Mouse (Mus musculus) spleen, adult 12 weeks (tissue): ENCODE measurements around the gene Rabgap1.

Experiments used
- DNase-seq: peaks from one replicate; pipeline ENCODE4 v3.0.0; 2022; ENCODE audit warnings: low spot score

Rabgap1 gene

DNA sequence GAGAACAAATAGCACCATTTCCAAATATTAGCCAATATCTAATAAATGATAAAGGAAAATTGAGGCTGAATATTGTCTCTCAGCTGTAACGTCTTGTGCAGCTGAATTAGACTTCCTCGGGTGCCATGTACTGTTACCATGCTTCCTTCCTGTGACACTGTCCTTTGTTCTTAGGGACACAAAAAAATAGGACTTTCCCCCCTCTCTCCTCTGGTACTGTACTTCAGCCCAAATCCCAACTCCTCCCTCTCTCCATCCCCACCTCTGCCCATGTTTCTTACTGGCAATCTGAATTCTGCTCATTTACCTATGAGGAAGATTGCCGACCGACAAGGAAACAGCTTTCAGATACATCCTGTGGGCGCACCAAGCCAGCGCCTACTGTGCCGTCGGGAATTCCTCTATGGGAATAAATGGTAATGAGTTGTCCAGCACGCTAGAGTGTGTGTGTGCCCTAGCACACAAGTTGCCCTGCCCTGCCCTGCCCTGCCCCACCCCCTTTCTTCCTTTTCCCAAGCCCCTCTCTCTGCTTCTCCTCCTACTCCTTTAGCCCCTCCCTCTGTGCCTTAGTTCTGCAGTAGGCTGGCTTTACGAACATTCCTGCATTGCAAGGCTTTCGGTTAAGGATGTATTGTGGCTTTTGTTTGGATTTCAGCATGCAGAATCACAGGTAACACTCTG is 73.1 kb downstream of the Rabgap1 start, which contains the start of gene Gpr21:
Gpr21 (plus strand) TSS at position 303 of the 681 bp plus-strand sequence.
- no peak for DNase-seq

- DNase-seq, result no peak
These were observed 73.9 kb downstream of the Rabgap1 start for GRCm38 (mm10) chr2:37516922-37517462.

DNA sequence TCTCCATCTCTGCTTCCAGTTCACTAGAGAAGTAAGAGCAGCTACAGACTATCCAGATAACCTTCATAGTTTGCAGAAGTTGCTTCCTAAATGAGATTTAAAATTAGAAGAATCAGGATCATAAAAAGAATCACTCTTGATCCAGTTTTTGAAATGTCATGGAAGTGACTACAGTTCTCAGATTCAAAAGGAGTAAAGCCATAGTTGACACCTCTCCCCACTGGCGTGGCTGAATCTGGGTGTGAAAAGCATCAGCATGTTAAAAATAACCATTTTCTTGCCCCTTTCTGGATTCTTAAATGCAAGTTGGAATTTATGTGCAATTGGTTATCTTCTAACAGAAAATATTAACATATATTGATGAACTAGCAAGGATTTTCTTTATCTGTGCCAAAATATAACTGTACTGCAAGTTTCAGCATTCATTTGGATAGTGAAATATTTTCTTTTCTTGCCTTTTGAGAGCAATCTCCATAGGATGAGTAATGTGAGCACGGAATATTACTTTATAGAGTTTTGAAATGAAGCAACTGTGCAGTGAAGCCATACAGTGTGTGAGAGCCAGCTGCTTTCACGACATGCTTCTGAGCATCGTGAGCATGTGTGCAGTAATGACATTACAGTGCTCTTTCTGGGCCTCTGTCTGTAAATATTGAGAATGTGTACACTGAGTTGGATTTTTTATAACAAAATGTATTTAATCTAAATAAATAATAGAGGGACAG is 75.6 kb downstream of the Rabgap1 start:
- DNase-seq, result no peak

DNA sequence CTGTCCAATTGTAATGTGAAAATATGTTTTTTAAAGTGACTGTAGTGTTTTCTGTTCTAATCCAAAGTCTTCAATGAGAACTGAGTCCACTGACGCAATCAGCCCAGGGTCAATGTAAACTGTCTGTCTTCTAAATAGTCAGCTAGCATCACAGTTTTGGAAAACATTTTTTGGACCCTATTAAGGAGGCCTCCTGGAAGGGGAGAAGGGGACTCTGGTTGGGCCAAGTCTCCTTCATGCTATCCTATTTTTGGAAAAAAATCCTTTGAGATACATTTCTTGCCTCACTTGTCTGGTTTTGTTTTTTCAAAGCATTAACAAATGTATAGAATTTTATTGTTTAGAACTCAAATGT is 76.2 kb downstream of the Rabgap1 start:
- DNase-seq, result no peak

GRCm38 (mm10) chr2:37527587-37527986 is 84.5 kb downstream of the Rabgap1 start:
- DNase-seq, result no peak

- no peak for DNase-seq
These were observed 86.3 kb downstream of the Rabgap1 start for GRCm38 (mm10) chr2:37529397-37529796.

DNA sequence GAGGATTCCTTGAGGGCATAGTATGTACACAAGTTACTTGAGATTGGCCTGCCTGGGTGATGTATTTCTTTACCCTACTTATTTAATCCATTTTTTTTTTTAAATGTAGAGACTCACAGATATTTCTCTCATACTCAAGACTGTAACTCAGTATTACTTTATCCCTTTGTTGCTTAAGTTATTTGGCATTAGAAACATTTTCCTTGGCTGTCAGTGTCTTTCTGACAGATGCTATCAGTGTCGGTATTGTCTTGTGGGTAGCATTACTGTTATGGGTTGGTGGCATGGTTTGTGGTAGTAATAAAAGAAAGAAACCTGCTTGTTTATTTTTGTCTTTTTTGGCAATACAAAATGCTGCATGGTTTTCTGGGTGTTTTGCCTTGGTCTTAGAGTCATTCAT is 87.7 kb downstream of the Rabgap1 start:
- no peak for DNase-seq

- DNase-seq, result no peak
These were observed 88.6 kb downstream of the Rabgap1 start for GRCm38 (mm10) chr2:37531639-37532038.

DNA sequence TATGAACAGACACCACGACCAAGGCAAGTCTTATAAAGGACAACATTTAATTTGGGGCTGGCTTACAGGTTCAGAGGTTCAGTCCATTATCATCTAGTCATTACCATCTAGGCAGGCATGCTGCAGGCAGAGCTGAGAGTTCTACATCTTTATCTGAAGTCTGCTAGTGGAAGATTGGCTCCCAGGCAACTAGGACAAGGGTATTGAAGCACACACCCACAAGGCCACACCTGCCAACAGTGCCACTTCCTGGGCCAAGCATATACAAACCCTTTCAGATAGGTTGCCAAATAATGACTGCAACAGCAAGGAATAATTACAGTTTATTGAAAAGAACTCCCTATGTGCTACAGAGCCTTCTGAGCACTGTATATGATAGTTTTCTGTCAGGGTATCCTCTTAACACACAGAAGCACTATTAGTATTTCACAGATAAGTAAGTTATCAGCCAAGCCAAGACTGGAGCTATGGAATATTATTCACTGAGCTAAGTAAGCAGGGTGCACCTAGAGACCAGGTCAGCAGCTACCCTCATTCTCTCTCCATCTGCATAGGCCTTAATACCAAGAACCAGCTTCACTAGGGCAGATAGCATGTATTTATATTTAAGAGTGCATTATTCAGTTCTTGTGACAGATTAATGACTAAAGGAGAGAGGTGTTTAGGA is 106.4 kb downstream of the Rabgap1 start:
- DNase-seq, result peak; percentile 12

- no peak for DNase-seq
These were observed 113.3 kb downstream of the Rabgap1 start for GRCm38 (mm10) chr2:37556366-37556765.

GRCm38 (mm10) chr2:37565579-37565978 is 122.5 kb downstream of the Rabgap1 start:
- no peak for DNase-seq

- no peak for DNase-seq
These were observed 123.0 kb downstream of the Rabgap1 start for GRCm38 (mm10) chr2:37566035-37566434.

DNA sequence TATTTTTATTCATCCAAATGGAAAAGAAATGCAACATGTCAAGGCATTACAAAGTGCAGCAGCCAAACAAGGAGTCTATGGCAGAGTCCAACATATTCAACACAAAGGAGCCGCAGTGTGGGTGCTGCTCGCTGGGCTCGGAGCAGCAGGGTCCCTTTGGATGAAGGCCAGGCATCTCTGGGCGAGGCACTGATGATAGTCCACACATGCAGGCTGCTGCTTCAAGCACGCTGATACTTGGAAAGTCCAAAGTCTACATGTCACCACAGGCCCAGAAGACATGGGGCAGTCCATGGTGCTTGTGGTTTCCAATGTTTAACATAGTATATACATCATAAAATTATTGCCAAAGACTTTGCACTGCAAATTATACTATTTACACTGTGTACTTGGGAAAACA is 126.8 kb downstream of the Rabgap1 start:
- DNase-seq, result no peak

DNA sequence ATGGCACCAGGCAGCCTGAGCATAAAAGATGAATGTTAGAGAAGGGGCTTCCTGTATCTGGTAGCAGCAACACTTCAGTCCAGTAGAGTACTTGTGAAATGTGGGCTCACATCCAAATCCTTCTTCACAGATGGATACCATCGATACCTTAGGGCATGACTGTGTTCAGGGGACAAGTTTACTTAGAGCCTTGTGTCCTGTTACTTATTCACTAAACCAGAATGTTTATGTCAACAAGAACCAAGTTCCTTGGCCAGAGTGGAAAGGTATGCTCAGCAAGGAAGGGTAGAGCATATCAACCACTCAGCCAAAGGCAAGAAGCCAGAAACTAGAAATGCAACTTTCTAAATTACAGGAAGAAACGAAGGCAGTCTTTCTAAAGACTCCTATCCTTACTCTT is 127.6 kb downstream of the Rabgap1 start:
- DNase-seq, result no peak

DNA sequence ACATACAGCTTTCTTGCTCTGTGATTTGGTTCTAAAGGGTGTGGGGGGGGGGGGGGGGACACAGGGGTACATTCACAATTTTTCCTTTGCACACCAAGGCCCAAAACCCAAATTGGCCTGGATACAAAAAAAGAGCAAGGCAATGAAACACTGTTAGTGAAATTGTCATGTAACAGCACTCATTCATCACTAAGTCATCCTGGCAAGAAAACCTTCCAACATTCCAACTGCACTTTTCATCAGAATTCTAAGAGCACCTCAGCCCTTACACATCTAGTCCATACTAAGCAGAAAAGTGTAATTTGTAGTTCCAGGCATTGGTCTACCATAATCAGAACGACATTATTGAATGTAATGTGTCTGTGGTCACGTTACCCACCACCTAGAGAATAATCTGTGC is 129.1 kb downstream of the Rabgap1 start:
- DNase-seq, result no peak

DNA sequence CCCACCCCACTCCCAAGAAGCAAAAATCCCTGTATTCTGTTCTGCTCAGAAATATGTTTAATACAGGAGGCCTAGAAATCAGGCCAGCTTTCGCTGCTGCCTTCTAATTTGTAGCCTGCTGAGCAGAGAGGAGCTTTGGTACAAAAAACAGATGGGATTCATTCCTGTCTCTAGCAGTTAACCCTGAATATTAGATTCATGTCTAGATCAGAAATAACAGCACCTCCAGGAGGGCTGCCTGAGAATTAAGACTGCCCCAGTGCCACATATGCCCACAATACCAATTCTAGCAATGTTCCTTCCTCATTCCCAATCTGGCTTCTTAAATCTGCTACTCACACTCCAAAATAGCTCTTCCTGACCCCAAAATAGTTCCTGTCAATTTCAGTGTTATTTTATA is 133.6 kb downstream of the Rabgap1 start:
- no peak for DNase-seq

DNA sequence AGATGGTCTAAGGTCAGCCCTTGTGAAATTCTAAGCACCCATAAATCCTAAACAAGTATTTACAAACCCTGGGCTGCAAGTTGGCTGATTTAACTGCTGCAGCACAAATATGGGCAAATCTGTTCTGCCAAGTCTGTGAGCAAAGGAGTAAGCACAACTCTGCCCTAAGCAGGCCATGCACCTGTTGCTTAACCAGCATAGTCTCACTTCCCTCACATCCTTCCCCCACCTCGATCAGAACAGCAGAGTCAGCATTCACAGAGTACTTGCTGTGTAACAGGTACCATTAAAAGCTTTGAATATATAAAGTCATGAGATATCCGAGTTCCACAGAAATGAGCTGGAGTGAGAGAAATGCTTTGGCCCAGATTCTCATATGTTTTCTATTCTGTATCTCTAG is 135.1 kb downstream of the Rabgap1 start:
- no peak for DNase-seq

- DNase-seq, result no peak
These were observed 144.8 kb downstream of the Rabgap1 start for GRCm38 (mm10) chr2:37587919-37588318.
